Mouse (Mus musculus) megakaryocyte, embryonic 14.5 days (primary cell): ENCODE measurements around the gene Usp24. TPM values are rescaled to one million over a fixed set of nuclear protein-coding genes. Genes with fewer than 3 reads are reported as not detected.

ENCODE experiments used
- H3K27me3 ChIP-seq: replicated peaks from 2 replicates; pipeline ENCODE3; 2012; ENCODE audit warnings: inconsistent platforms
- H3K36me3 ChIP-seq: replicated peaks from 2 replicates; pipeline ENCODE3; 2012; ENCODE audit warnings: low read length, inconsistent platforms, mixed read lengths
- H3K4me1 ChIP-seq: 2 replicates; pipeline ENCODE4 v1.6.1; 2012; ENCODE audit warnings: inconsistent platforms
- H3K4me3 ChIP-seq: replicated peaks from 2 replicates; pipeline ENCODE3; 2012; ENCODE audit warnings: moderate library complexity, mild to moderate bottlenecking, inconsistent platforms
- H3K9me3 ChIP-seq: 2 replicates; pipeline ENCODE4 v1.6.1; 2012; ENCODE audit warnings: inconsistent platforms
- FLI1 ChIP-seq: IDR thresholded peaks from 2 replicates; pipeline ENCODE4 v1.6.1; 2012; ENCODE audit warnings: low read length, inconsistent platforms, mixed read lengths
- GATA1 ChIP-seq: IDR thresholded peaks from 3 replicates; pipeline ENCODE4 v1.6.1; 2012; ENCODE audit warnings: mixed read lengths, low read length, inconsistent platforms, borderline replicate concordance
- polyA plus RNA-seq: library from polyadenylated mRNA; stranded (reverse); fragments of >175 nt; gene quantifications from 2 replicates; pipeline ENCODE4 v1.2.3, GENCODE M21; 2012; ENCODE audit warnings: low replicate concordance; ENCODE audit not compliant: insufficient read depth

Usp24 gene
- polyA plus RNA-seq, 1 experiment: 11.0 TPM

DNA sequence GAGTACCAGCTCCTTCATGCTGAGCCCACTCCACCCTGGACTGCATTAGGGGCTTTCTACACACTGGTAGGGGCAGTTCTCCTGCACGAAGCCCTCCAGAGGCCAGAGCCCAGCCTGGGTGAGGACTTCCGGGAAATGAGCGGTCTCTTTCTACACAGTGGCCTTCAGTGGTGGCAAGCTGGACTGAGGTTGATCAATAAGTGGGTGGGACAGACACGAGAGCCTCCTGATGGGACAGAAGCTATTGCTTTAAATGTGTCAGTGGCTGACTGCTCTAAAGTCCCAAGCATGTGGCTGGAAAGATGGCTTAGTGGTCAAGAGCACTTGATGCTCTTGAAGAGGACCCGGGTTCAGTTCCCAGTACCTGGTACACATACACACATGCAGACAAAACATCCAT, 137.1 kb downstream of the Usp24 start:
- TF ChIP-seq GATA1 (no peak), FLI1 (no peak)
- Histone ChIP-seq H3K9me3 (peaks cover 19% of the 10 kb centered on the region), H3K4me1 (no peaks in the 10 kb centered on the region; the same call in 1 of the 2 replicates), H3K36me3 (no peaks in the 10 kb centered on the region), H3K27me3 (peaks cover 65% of the 10 kb centered on the region), H3K4me3 (no peak overlapping the region)

GRCm38 (mm10) chr4:106453516-106453915, 137.5 kb downstream of the Usp24 start:
- TF ChIP-seq FLI1: no peak
- no peak for TF ChIP-seq GATA1
- Histone ChIP-seq H3K4me3 (no peak overlapping the region), H3K4me1 (no peaks in the 10 kb centered on the region; the same call in 1 of the 2 replicates), H3K9me3 (peaks cover 16% of the 10 kb centered on the region), H3K36me3 (no peaks in the 10 kb centered on the region), H3K27me3 (peaks cover 68% of the 10 kb centered on the region)

DNA sequence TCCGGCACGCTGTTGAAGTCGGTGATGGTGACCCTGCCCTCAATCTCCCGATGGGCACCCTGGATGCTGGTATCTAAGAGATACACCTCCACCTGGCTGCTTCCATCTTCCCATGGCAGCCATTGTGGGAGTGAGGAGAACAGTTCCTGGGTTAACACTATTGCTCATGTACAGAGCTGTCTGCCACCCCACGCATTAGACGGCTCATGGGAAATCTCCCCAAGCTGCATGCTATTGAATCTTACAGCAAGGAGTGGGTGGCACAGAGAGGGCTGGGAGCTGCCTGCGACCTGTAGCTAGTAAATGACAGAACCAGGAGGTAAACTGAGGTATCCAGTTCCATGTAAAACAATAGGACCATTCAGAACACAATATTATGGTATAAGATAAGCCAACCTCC, 138.5 kb downstream of the Usp24 start:
- Histone ChIP-seq H3K4me3 (peak overlapping the region; percentile 44), H3K27me3 (peaks cover 72% of the 10 kb centered on the region), H3K9me3 (peaks cover 10% of the 10 kb centered on the region; the same call in 1 of the 2 replicates), H3K36me3 (no peaks in the 10 kb centered on the region), H3K4me1 (no peaks in the 10 kb centered on the region; the same call in 1 of the 2 replicates)
- TF ChIP-seq FLI1 (no peak), GATA1 (no peak)

GRCm38 (mm10) chr4:106462016-106462415, 146.0 kb downstream of the Usp24 start:
- Histone ChIP-seq H3K4me3 (no peak overlapping the region), H3K4me1 (peaks cover 12% of the 10 kb centered on the region), H3K9me3 (peaks cover 12% of the 10 kb centered on the region), H3K36me3 (no peaks in the 10 kb centered on the region), H3K27me3 (peaks cover 83% of the 10 kb centered on the region)
- TF ChIP-seq GATA1 (no peak), FLI1 (no peak)

DNA sequence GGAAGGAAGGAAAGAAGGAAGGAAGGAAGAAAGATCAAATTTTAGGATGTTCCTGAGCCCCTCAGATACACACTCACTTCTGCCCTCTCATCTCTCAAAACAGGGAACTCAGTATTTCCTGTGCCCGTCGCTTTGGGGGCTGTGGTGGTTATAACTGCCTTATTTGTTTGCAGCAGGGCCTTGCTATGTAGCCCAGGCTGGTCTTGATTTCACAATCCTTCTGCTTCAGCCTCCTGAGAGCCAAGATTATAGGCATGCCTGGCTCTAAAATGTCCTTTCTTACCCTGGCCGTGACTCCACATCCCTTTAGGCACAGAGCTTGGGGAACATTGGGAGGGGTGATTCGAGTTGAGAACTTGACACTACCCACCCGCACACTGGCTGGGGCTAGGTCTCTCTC, 146.5 kb downstream of the Usp24 start:
- Histone ChIP-seq H3K36me3 (no peaks in the 10 kb centered on the region), H3K9me3 (peaks cover 12% of the 10 kb centered on the region), H3K4me3 (no peak overlapping the region), H3K27me3 (peaks cover 81% of the 10 kb centered on the region), H3K4me1 (peaks cover 12% of the 10 kb centered on the region)
- TF ChIP-seq FLI1: no peak
- no peak for TF ChIP-seq GATA1

DNA sequence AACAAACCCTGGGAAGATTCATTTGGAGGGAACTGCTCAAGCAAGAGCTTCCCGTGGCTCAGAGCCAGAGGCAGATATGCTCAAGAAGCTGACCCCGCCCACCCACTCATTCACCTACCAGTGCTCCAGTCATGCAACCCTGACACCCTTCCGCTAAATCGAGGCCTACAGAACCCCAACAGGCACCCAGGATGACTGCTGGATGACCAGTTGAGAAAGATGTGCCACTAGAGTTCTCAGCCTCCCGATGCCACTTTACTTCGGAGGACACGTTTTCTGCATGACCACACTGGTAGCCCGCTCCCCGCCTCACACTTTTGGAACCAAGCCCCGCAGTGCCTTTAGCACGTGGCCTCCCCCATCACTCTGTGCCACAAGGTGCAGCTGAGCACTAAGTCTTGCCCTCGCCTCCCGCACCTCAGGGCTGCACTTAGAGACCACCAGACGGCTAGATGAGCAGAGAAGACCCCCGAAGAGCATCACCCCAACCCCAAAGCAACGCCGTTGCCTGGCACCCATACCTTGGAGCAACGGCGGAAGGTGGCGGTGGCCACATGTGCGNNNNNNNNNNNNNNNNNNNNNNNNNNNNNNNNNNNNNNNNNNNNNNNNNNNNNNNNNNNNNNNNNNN, 147.3 kb downstream of the Usp24 start:
- Histone ChIP-seq H3K36me3 (no peaks in the 10 kb centered on the region), H3K4me3 (peak overlapping the region; percentile 38), H3K27me3 (peaks cover 82% of the 10 kb centered on the region), H3K4me1 (peaks cover 12% of the 10 kb centered on the region), H3K9me3 (peaks cover 12% of the 10 kb centered on the region)
- no peak for TF ChIP-seq GATA1
- no peak for TF ChIP-seq FLI1

DNA sequence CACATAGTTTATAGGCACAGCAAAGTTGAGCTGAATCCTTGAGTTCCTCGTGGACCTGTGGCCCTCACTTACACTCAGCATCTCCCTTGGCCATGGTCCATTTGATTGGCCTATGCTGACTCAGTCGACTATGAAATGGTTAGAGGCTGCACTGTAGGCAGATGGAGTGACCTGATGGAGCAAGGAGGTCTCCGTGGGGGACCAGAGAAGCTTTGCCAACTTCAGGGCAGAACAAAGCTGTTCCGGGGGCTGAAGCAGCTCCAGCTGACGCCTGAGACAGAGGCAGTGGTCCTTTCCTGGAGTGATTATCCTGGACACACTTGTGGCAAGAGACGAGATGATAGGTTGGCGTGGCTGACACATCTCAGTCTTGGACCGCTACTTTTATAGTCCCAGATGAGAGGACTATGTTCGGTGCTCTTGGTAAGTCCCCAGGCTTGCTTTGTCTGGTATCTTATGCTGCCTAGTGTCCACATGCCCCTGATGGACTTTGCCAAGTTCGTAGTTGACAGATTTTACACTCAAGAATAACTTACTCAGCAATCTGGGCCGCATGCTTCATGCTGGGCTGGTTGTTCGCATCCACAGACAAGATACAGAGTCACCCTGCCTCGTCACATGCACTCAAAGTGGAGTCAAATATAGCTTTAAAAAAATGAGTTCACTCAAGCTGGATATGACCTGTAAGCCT, 151.6 kb downstream of the Usp24 start:
- H3K4me3 ChIP-seq: no peak overlapping the region
- TF ChIP-seq FLI1 (no peak), GATA1 (no peak)
- peaks cover 6% of the 10 kb centered on the region for H3K9me3 ChIP-seq
- H3K27me3 ChIP-seq: peaks cover 70% of the 10 kb centered on the region
- peaks cover 22% of the 10 kb centered on the region for H3K4me1 ChIP-seq
- H3K36me3 ChIP-seq: no peaks in the 10 kb centered on the region

DNA sequence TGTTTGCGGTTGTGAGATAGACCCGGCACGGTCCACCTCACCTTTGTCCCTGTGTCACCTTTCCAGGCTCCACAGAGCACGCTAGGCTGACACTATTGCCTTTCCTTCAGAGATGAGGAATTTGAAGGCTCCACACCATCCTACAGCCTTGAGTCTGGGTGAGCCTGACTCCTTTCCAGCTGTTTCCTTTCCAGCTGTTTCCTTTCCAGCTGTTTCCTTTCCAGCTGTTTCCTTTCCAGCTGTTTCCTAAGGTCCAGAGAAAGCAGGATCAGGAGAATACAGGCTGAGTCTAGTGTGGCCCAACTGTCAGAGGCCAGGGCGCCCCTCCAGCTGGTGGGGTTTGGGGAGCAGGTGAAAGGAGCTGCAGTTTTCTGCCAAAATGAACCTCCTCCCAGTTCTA, 154.9 kb downstream of the Usp24 start:
- H3K27me3 ChIP-seq: peaks cover 61% of the 10 kb centered on the region
- no peaks in the 10 kb centered on the region for H3K36me3 ChIP-seq
- H3K4me3 ChIP-seq: no peak overlapping the region
- no peaks in the 10 kb centered on the region for H3K9me3 ChIP-seq
- peaks cover 15% of the 10 kb centered on the region for H3K4me1 ChIP-seq
- TF ChIP-seq GATA1: no peak

- no peak for TF ChIP-seq GATA1
- TF ChIP-seq FLI1: no peak
Observed at GRCm38 (mm10) chr4:106472335-106472734, 156.3 kb downstream of the Usp24 start.

DNA sequence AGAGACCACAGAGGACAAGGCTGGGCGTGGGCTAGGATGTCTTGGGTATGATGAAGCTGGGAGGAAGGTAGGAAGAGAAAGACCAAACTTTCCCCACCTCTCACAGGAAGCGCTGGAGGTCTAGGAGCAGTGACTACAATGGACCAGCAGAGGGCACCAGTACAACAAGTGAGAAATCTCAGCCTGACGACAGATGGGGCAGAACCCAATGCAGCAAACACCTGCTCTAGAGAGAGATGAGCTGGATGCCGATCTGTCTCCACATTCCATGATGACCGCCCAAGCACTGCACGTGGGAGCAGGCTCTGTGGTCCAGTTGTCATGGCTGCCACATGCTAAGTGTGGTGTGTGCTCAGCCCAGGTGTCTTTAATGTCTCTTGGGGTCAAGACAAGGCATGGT, 158.2 kb downstream of the Usp24 start:
- H3K36me3 ChIP-seq: no peaks in the 10 kb centered on the region
- TF ChIP-seq FLI1: no peak
- TF ChIP-seq GATA1: no peak
- H3K4me1 ChIP-seq: peaks cover 5% of the 10 kb centered on the region; the same call in 1 of the 2 replicates
- no peaks in the 10 kb centered on the region for H3K9me3 ChIP-seq
- peaks cover 63% of the 10 kb centered on the region for H3K27me3 ChIP-seq
- H3K4me3 ChIP-seq: no peak overlapping the region

More at GRCm38 (mm10) chr4:106472335-106472734, 156.3 kb downstream of the Usp24 start:
- peaks cover 10% of the 10 kb centered on the region for H3K4me1 ChIP-seq
- no peaks in the 10 kb centered on the region for H3K9me3 ChIP-seq
- H3K36me3 ChIP-seq: no peaks in the 10 kb centered on the region
- no peak overlapping the region for H3K4me3 ChIP-seq
- peaks cover 63% of the 10 kb centered on the region for H3K27me3 ChIP-seq
